Mouse (Mus musculus) heart, adult 8-10 months (tissue): ENCODE measurements around the gene Fkbp5. TPM values are rescaled to one million over a fixed set of nuclear protein-coding genes. Genes with fewer than 3 reads are reported as not detected.

Experiments
- microRNA-seq: library from miRNA; unstranded; fragments of <30 nt; microRNA quantifications from one replicate; pipeline ENCODE4 v1.2.0, GENCODE M21; 2022
- total RNA-seq, 4 experiments: library from RNA; stranded (reverse); gene quantifications; 2 replicates each; pipeline ENCODE4 v1.2.4; 2022

The Fkbp5 gene
- total RNA-seq, 4 experiments from 2014 or later, result 31.0 to 46.7 (median 38.3) TPM

Small RNA genes lying within 50 kb of the gene (microRNA-seq; reads per million reads assigned to microRNA genes)
- gene Gm25195, result not detected
- not detected for gene Mir6969

Other genes with a start within 250 kb of the Fkbp5 start
- gene Fance, start 204.0 kb downstream of the Fkbp5 start, total RNA-seq, result 10 to 100 TPM in 3 of 4 experiments, 1 to 10 TPM in 1; 9.2 to 15.2 (median 12.3) TPM
- gene Rpl10a, start 189.1 kb downstream of the Fkbp5 start, total RNA-seq, result 100 to 1,000 TPM; 377 to 423 (median 382) TPM
- gene Tead3, start 166.7 kb downstream of the Fkbp5 start, total RNA-seq, result 10 to 100 TPM in 3 of 4 experiments, 1 to 10 TPM in 1; 8.4 to 15.6 (median 11.7) TPM
- not detected for gene Tulp1, start 152.3 kb downstream of the Fkbp5 start, total RNA-seq
- gene Armc12, start 13.3 kb upstream of the Fkbp5 start, total RNA-seq, result not detected
- gene Clpsl2, start 31.9 kb upstream of the Fkbp5 start, total RNA-seq, result not detected
- not detected for gene Clps, start 43.2 kb upstream of the Fkbp5 start, total RNA-seq
- gene Lhfpl5, start 58.1 kb upstream of the Fkbp5 start, total RNA-seq, result not detected
- 10 to 100 TPM; 30.8 to 38.3 (median 35.2) TPM for gene Srpk1, start 105.2 kb upstream of the Fkbp5 start, total RNA-seq
- under 1 TPM in 2 of 4 experiments, not detected in 2; 0.37 to 0.65 TPM for gene Slc26a8, start 172.7 kb upstream of the Fkbp5 start, total RNA-seq
- gene Mapk14, start 173.8 kb upstream of the Fkbp5 start, total RNA-seq, result 10 to 100 TPM; 48.9 to 61.5 (median 52.0) TPM
- gene AC170998.1, start 208.6 kb upstream of the Fkbp5 start, total RNA-seq, result 1 to 10 TPM in 2 of 4 experiments, under 1 TPM in 1, not detected in 1; 0.46 to 1.5 (median 1.1) TPM